Mouse (Mus musculus): Measurements from ENCODE around the gene Ms4a5. TPM values are rescaled to one million over a fixed set of nuclear protein-coding genes. Genes with fewer than 3 reads are reported as not detected.
"Not testable (repeated sequence)": the region's sequence is repeated elsewhere in the genome, so short reads cannot be mapped to it uniquely, and the experiment has no call there.

The Ms4a5 gene
- not detected for total RNA-seq (2021)

DNA sequence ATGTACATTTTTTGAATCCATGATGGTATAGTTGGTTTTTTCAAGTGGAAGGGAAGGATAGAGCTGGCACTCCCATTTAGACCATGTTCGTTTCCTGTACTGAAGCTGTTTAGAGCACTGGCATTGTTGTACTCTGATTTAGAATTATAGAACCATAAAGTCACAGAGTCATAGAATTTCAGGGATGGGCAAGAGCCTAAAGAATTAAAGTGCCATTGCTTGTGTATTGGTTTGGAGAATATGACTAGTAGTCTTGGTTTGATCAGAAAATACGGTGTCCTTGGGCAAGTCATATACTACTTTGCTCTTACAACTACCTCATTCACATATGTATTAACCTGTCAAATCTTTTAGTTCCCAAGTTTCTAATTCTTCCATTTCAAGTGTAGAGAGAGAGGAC, at the start of gene Ms4a5:
Gene Ms4a5 (minus strand): TSS at position 101 of the 400 bp plus-strand sequence.
- no peak for DNase-seq
- intact Hi-C loops (cut with DNase I): no loop called here

DNA sequence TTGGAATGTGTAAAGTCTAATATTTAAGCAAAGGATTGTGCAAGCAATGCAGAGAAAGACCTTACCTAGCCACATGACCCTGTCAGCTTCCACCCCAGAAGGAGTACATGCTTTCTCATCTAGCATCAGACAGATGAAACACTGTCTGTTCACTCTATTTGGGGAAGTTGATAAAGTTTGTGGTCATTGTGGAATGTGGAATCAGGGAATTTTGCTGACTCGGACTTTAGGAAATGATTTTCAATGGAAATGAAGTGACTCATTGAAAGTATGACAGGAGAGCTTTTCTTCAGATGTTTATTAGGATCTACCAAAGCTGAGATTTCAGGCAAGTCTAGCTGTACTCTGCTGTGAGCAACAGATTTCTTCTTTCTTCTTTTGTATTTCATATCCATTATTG, 37.5 kb upstream of the Ms4a5 start:
- DNase-seq: no peak
- intact Hi-C loops (cut with DNase I): no loop called here

DNA sequence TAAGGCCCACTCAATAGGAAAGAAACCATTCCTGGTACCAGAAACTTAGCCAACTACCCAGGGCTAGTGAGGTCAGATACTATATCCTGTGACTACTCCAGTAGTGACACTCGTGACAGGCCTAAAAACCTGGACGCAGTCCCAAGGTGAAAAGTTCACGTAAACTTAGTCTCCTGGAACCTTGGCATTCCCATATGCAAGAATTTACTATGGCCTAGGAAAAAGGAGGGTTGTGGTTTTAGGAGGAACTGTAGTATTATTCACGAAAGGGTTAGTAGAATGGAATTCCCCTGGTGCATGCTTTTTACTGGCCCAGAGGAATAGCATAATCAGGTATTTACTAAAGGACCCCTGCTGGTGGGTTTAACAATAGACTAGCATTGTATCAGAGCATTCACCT, 33.1 kb upstream of the Ms4a5 start:
- DNase-seq: no peak
- intact Hi-C loops (cut with DNase I): no loop called here

DNA sequence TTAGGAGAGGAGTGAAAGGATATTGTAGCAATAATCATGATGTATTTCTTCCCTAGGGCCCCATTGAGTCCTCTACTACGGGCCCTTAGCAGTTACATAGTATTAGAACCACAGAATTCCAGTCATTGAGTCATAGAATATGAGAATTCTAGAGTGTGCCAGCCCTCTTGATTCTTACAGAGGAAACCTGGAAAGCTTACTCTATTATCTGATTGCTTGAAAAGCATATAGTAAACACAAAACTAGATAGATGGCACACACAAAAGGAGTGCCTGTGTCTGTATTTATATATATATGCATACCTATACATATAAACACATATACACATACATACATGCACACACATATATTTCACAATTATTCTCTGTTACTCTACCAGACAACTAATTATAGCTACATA, 30.7 kb upstream of the Ms4a5 start, which contains the start of gene Ms4a14:
Gene Ms4a14 (minus strand): TSS at position 101 of the 400 bp plus-strand sequence.
- DNase-seq: no peak
- intact Hi-C loops (cut with DNase I): no loop called here

DNA sequence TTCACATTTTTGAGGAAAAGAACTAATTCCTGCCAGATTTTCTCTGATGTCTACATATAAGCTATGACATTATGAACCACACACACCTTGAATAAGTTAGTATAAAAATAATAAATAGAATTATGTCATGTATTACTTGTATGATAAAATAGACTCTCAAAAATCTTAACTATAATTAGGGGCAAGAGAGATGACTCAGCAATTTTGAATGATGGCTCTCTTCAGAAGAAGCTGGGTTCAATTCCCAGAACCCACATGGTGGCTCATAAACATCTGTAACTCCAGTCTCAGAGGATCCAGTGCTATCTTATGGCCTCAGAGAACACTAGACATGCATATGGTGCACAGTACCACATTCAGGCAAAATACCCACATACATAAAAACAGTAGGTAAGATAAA, 25.2 kb upstream of the Ms4a5 start:
- intact Hi-C loops (cut with DNase I): no loop called here
- DNase-seq: no peak

DNA sequence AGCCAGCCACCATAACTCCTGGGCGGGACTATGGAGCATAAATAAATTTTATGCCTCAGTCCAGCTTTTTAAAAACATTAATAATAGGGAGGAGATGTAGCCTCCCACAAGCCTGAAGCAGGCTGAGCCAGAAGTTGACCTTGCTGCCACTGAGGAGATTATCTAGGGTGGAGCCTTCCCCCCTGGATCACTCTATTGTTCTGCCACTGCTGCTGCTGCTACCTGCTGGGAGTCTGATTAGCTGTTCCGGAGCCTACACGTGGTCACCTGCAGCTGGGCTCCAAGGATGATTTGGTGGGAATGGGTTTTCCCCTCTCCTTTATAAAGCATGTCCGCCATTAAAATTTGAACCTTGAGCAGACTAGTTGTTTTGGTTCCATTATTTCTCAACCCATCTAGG, 15.9 kb upstream of the Ms4a5 start:
- intact Hi-C loops (cut with DNase I): not testable (repeated sequence)

DNA sequence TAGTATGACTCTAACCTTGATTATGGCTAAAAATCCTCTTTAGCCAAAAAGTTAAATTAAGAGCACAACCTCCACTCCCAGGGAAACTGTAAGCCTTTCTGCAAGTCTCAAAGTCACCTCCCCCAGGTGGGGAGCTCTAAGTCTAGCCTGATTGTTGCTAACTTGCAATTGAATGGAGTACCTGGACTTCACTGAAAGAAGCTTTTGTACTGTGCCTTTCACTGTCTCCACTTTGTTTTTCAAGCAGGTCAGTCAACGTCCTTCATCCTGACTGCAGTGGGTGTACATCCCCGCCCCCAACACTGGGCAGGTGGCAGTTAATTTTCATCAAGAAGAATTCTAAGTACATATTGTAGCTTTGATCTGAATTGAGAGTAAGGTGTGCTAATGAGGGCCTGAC, 15.3 kb upstream of the Ms4a5 start:
- DNase-seq: no peak
- intact Hi-C loops (cut with DNase I): no loop called here

More for the DNA sequence above, 15.9 kb upstream of the Ms4a5 start:
- not testable (repeated sequence) for DNase-seq

DNA sequence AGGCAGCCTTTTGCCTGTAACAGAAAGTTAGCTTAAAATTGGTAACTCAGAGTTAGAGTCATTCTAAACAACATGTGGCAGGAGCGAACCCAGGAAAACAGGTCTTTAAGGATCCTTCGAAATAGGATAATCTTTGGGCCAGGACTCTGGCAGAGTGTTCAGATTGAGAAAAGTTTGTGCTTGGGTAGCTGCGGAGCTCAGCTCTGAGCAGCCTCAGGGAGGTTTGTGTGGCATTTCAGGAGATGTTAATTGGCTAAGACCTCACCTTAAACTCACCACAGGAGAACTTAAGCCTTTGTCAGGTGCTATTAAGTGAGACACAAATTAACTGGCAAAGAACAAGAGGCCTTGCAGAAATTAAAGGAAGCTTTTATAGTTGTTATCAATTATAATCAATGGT, 9.9 kb upstream of the Ms4a5 start:
- intact Hi-C loops (cut with DNase I); DNase-seq: not testable (repeated sequence)

DNA sequence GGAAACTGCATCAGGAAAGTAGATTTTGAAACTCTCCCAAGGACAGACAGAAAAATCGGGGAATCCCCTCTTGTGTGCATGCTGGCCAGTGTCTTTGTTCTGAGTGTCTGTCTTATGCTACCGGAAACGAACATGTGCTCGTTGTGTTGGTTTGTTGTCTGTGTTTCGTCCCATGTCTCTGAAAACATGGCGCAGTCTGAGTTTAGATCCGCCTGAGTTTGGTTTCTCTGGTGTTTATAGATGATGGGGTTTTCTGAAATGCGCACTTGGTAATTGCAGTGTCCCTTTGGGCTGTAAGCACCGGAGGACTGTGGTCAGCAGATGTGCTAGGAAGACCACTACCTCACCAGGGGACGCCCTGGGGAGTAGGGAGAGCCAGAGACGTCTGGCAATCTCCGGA, 9.3 kb upstream of the Ms4a5 start:
- no peak for DNase-seq
- intact Hi-C loops (cut with DNase I): no loop called here

DNA sequence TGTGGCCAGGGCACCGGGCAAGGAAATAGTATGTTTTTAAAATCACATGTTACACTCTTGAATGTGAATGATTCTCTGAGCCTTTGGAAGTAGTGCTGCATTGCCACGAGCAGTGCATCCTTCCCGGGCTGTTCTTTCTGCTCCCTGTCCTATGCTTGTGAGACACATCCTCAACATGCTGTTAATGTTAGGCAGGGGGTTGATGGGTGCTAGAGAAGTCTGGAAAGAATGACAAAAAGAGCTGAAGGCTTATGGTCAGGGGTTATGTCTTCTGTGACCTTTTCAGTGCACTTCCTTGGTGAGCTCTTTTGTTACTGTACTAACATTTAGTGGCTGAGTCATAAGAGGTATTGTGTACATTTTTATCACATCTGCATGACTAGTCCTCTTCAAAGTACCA, 3.5 kb downstream of the Ms4a5 start:
- DNase-seq: no peak
- intact Hi-C loops (cut with DNase I): no loop called here

DNA sequence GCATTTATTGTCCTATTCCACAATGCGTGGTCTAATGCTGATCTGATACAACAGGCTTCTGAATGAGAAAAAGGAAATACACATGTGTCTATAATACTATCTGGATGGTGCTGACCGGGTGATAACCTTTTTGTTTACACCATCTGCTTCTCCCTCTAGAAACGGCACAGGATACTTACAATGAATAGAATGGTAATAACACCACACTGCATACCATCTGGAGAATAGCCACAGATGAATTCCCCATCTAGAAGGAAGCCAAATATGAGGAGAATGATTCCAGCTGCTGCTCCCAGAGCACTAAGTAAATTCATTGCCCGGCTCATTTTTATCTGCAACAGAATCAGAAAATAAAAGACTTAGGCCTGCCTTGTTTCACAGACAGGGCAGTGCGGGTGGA, 7.2 kb downstream of the Ms4a5 start:
- no peak for DNase-seq
- intact Hi-C loops (cut with DNase I): no loop called here

DNA sequence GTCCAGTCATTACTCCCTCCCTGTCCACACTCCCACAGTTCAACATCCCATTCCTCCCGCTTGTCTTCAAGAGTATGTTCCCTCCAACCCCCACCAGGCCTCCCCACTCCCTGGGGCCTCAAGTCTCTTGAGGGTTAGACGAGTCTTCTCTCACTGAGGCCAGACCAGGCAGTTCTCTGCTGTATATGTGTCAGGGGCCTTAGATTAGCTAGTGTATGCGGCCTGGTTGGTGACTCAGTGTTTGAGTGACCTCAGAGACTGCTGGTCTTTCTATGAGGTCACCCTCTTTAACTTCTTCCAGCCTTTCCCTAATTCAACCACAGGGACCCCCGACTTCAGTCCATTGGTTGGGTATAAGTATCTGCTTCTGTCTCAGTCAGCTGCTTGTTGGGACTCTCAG, 16.7 kb downstream of the Ms4a5 start:
- no peak for DNase-seq

DNA sequence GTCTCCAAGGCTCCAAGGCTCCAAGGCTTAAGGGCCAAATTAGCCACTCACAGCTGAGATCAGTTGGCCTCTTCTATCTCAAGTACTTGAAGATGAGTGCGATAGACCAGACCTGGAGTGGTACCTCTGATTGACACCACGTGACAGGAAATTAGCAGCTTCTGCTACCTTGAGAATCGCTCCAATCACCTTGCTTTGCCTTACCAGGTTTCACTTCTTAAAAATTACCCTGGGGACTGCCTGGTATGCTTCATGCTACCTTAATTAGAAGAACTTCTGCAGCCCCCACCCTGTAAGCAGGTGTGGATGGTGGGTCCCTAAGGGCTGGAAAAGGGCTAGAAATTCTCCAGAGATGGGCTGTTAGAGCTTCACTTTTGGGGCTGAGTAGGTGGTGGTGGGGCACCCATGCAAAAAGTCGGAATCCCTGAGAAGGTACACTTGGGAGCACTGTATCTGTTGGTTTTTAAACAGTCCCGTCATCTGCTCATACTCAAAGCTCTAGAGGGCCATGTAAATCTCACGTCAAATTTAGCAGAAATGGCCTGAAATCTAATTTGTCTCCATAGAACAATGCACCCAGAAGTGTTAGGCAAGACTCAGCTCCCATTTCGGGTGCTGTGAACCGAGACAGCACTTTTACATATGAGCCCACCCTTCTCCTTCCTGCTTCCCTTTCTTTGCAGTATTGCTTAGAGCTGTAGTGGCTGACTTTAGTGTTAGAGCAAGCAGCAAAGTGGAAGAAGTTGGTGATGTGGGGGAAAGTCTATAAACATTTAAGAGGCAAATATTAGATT, 17.4 kb downstream of the Ms4a5 start, which contains the start of gene Ms4a1:
Gene Ms4a1 (minus strand): TSS at position 190 of the 794 bp plus-strand sequence.
- no peak for DNase-seq
- intact Hi-C loops (cut with DNase I): no loop called here

More for the DNA sequence above, 16.7 kb downstream of the Ms4a5 start:
- intact Hi-C loops (cut with DNase I): no loop called here

DNA sequence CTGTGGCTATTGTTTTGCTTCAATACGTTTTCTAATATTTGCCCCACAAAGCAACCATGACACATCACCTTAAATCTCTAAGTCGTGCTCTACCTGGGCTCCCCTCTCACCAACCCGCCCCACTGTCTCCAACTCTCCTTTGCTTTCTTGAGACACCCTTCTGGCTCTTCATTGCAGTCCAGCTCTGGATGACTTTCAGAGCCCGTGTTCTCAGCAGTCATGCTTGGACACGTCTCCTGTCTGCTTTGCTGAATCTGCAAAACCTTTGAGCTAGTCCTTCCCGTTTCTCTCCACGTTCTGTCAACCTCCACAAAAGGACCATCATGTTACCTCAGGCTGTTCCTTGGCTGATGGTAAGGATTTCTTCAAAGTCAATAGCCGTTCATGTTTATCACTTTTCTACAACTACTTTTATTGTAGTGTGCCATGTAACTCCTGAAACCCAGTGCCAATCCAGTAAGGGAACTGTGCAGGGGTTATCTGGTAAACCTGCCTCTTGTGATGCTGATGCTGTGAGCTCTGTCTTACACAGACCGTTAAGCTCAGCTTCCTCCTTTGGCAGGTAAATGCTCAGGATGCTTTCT, 19.0 kb downstream of the Ms4a5 start:
- DNase-seq: no peak
- intact Hi-C loops (cut with DNase I): no loop called here

DNA sequence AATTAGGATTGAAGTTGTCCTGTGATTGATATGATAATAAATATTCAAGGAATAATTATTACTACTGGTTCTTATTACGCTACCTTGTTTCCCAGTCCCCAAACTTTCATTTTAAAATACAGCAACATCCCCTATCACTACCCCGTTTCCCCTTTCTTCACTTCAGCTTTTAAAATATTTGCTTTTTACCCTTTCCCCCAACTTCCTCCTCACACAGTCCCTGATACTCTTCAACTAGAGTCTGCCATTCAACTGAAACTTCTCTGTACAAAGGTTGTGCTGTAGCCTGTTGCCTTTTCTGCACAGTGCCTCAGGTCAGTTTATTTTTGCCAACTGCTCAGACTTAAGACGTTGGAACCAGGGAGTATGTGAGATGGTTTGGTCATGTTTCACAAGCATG, 20.1 kb downstream of the Ms4a5 start:
- no peak for DNase-seq
- intact Hi-C loops (cut with DNase I): no loop called here

DNA sequence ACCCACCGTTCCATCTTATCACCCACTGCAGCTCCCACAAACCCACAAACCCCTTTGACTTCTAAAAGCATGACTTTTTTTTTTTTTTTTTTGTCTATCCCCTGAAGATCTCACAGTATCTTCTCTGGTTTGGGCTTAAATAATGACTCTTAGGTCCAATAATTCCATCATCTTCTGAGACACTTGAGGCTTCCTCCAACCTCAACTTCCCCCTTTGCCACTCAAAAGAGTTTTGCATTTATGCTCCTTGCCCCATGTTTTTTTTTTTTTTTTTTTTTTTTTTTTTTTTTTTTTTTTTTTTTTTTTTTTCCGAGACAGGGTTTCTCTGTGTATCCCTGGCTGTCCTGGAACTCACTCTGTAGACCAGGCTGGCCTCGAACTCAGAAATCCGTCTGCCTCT, 20.7 kb downstream of the Ms4a5 start:
- DNase-seq; intact Hi-C loops (cut with DNase I): not testable (repeated sequence)

DNA sequence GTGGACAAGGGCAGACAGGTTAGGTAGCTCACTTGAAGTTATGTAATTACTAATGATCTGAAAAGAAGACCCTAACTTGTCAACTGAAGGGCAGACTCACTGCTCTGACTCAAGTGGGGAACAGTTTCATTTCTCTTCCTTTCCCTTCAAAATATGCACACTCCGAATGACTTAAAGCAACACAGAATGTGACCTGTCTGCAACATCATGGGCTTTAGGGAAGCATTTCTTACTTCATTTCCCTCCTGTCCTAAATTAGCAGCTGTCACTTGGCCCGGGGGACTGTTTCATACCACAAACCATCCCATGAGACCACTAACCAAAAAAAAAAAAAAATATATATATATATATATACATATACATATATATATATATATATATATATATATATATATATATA, 22.2 kb downstream of the Ms4a5 start:
- DNase-seq: no peak
- intact Hi-C loops (cut with DNase I): no loop called here

DNA sequence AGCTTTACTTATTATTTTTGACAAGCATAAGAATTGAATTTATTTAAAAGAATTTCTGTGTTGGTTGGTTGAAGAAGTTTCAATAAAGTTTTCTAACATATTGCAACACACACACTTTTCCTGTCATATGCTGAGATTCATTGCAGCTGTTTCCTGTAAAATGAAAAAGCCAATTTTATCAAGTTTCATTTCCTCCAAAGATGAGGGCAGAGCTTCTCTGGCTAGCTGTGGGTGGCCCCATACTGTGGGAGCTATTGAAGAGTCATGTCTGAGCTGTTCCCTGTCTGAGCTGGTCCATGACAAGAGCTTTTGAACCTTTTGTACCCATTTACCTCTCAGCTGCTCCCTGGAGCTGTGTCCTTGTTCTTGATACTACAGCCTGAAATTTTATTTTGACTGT, 39.4 kb downstream of the Ms4a5 start:
- DNase-seq: no peak
- intact Hi-C loops (cut with DNase I): no loop called here

DNA sequence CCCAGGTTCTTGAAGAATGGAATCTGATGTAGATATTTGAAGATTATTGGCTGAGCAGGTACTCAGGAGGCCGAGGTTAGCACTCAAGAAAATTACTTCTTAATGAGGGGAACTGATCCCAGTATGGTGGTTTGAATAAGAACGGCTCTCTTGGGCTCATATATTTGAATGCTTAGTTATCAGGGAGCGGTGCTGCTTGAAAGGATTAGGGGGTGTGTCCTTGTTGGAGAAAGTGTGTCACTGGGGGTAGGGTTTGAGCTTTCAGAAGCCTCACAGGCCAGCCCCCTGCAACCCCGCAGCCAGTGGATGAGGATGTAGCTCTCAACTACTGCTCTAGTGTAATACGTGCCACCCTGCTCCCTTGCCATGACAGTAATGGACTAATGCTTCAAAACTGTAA, 41.1 kb downstream of the Ms4a5 start:
- intact Hi-C loops (cut with DNase I): no loop called here
- no peak for DNase-seq

DNA sequence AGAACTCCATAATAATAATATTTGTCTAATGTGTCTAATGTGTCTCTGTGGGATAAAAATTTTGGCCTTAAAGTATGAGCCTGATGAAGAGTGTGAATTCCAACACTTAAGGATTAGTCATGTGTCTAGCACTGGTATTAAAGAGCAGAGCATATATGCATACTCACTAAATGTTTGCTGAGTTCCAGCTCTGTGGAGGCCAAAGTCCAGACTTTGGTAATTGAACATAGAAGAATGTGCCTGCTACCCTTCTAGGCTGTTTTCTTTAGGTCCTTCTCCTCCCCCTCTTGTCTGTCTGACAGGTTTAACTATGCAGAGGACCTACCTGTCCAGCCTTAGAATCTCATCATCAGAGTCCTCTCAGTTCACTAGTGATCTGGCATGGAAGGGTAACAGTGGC, 47.9 kb downstream of the Ms4a5 start:
- no peak for DNase-seq
- intact Hi-C loops (cut with DNase I): no loop called here

DNA sequence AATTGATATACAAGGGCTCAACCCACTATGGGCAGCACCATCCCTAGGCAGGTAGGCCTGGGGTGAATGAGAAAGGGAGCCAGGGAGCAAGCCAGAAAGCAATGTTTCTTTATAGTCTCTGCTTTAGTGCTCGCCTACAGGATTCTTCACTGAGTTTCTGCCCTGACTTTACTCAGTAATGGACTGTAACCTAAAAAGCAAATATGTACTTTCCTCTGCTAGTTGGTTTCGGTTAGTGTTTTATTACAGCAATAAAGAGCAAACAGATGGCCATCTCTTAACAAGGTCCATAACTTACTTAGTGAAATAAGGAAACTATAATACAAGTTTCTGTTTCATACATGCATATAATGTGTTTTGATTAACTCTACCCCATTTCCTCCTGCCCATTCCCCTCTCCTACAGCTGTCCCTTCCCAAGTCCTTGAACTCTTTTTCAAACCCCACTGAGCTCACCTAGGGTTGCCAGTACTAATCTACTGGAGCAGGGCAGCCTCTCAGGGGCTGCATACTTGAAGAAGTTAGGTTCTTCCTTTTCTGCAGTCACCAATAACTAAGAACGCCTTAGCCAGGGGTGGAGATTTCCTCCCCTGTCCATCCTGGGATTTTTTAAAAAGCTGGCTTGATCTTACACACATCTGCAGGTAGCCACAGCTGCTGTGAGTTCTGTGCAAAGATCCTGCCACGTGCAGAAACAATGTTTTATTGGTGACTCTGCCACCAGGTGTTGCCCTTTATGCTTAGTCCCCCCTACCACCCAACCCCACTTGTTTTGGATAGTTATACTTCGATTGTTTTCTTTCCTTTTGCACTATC, 48.5 kb downstream of the Ms4a5 start:
- DNase-seq: no peak
- intact Hi-C loops (cut with DNase I): no loop called here

DNA sequence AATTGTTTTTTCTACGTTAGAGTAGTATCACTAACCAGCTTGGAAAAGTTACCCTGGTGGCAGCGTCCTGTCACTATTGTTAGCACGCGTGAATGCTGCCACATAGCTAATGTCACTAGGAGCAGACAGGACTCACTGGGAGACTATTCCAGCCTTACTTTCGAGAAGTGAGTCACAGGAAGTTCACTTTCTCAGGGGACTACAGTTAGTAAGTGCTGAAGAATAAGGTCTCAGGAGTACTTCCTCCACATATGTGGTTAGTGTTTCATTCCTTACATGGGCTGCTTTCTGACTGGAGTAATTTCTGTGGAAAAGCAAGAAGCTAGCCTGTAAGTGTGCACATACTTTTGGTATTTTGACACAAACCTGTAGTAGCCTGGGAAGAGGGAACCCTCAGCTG, 49.4 kb downstream of the Ms4a5 start:
- intact Hi-C loops (cut with DNase I): no loop called here

More for the DNA sequence above, 49.4 kb downstream of the Ms4a5 start:
- no peak for DNase-seq
